Mouse (Mus musculus): Measurements from ENCODE around the gene Dnmt1. TPM values are rescaled to one million over a fixed set of nuclear protein-coding genes. Genes with fewer than 3 reads are reported as not detected.
"Not testable (repeated sequence)": the region's sequence is repeated elsewhere in the genome, so short reads cannot be mapped to it uniquely, and the experiment has no call there.

The Dnmt1 gene
- 67.4 and 73.3 TPM in 2 replicates for polyA plus RNA-seq (2014; fragmentation: Nextera tagmentation; extraction: Ambion mirVana)

DNA sequence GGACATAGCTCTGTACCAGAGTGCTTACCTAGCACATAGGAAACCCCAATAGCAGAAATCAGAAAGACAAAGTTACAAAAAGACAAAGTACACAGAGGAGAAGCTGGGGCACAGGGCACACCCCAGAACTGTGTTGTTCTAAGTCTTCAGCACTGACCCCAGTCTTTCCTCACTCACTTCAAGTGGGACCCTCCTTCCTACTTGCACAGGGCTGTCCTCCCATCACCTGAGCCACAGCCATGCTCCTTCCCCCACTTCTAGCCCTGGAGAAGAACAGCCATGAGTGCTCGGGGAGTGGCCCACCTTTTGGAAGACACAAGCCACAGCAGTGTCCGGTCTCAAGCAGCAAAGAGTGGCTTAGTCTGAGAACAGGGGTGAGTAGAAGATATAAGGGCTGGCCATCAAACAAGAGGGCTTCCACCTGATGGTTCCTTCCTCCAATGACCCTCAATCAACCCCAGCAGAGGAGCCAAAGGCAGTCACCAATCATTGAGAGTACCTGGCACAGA, at the start of gene Dnmt1:
Dnmt1 (minus strand) TSS at position 459 of the 509 bp plus-strand sequence.
- H3K4me2 ChIP-seq, result no peak within 1 kb of the TSS
- no peaks in the 10 kb centered on the region for H3K36me3 ChIP-seq (ENCODE audit: control insufficient read depth, insufficient read depth, low read length)
- H3K9ac ChIP-seq (ENCODE audit: low read length), result no peak within 1 kb of the TSS
- no peak within 1 kb of the TSS for H3K4me3 ChIP-seq (ENCODE audit: low read depth, low read length)
- DNase-seq (ENCODE audit: low spot score, missing footprints) (peak; percentile 54), ATAC-seq (ENCODE audit: low FRiP score) (no peak)
- H3K27me3 ChIP-seq (ENCODE audit: control insufficient read depth, insufficient read depth, low read length), result no peaks in the 10 kb centered on the region
- H3K9me3 ChIP-seq (ENCODE audit: control insufficient read depth, low read length), result no peaks in the 10 kb centered on the region
- 88% methylated on average over 2 of the region's 2 CpGs for WGBS
- H3K27ac ChIP-seq (ENCODE audit: low read depth, low read length), result no peak within 1 kb of the TSS
- H3K4me1 ChIP-seq (ENCODE audit: control insufficient read depth, insufficient read depth, low read length), result no peaks in the 10 kb centered on the region

DNA sequence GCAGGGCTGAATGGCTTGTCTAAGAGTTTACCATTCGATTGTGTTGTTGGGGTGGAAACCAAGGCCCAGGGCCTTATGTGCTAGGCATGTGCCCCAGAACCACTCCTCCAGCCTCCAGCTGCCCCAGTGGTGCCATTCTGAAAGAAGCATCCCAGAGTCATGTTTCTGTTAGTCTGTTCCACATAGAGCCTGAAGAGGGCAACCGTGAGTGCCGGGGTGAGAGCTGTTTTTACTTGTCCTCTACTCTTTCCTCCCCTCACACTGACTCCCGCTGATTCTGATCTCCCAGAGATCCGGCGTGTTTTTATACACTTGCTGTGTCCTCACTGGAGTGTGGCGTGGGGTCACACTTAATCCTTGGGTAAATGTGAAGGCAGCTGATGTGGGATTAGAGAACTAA, 48.3 kb upstream of the Dnmt1 start:
- DNase-seq (ENCODE audit: low spot score, missing footprints) (no peak), ATAC-seq (ENCODE audit: low FRiP score) (no peak)
- Histone ChIP-seq H3K27me3 (ENCODE audit: control insufficient read depth, insufficient read depth, low read length) (no peaks in the 10 kb centered on the region), H3K4me2 (no peak overlapping the region), H3K4me3 (ENCODE audit: low read depth, low read length) (no peak overlapping the region), H3K4me1 (ENCODE audit: control insufficient read depth, insufficient read depth, low read length) (no peaks in the 10 kb centered on the region), H3K9me3 (ENCODE audit: control insufficient read depth, low read length) (no peaks in the 10 kb centered on the region), H3K36me3 (ENCODE audit: control insufficient read depth, insufficient read depth, low read length) (peaks cover 4% of the 10 kb centered on the region; the same call in 1 of the 2 replicates), H3K9ac (ENCODE audit: low read length) (no peak overlapping the region), H3K27ac (ENCODE audit: low read depth, low read length) (no peak overlapping the region)
- whole genome bisulfite sequencing, result 75% methylated on average over 7 of the region's 7 CpGs

DNA sequence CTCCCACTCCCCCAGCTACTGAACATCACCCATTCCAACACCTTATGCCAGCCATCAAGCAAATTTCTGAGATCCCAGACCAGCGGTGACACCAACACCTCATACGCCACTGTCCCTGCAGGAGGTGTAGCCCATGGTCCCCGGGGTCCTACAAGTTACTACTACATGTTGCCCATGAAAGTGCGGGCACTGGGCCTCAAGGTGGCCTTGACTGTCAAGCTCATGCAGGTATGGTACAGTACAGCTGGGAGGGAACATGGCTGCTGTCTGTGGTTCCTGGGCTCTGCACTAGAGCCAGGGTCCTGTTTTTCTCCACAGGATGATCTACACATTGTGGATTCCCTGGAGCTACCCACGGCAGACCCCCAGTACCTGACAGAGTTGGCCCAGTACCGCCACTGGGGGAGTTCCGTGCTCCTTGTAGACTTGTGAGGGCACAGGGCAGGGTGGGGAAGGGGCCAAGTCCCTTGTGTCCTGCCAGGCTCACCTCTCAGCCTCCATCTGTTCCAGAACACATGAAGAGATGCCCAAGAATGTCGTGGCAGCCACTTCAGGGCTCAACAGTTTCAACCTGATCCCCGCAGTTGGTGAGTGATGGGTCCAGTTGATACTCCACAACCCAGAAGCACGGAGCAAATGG, 47.7 kb upstream of the Dnmt1 start:
- ATAC-seq (ENCODE audit: low FRiP score), result no peak
- no peak overlapping the region for H3K4me3 ChIP-seq (ENCODE audit: low read depth, low read length)
- no peak overlapping the region for H3K4me2 ChIP-seq
- 97% methylated on average over 10 of the region's 10 CpGs for WGBS
- H3K27ac ChIP-seq (ENCODE audit: low read depth, low read length), result no peak overlapping the region
- DNase-seq (ENCODE audit: low spot score, missing footprints), result no peak
- no peaks in the 10 kb centered on the region for H3K9me3 ChIP-seq (ENCODE audit: control insufficient read depth, low read length)
- H3K36me3 ChIP-seq (ENCODE audit: control insufficient read depth, insufficient read depth, low read length), result peaks cover 4% of the 10 kb centered on the region; the same call in 1 of the 2 replicates
- H3K9ac ChIP-seq (ENCODE audit: low read length), result no peak overlapping the region
- H3K27me3 ChIP-seq (ENCODE audit: control insufficient read depth, insufficient read depth, low read length), result no peaks in the 10 kb centered on the region
- H3K4me1 ChIP-seq (ENCODE audit: control insufficient read depth, insufficient read depth, low read length), result no peaks in the 10 kb centered on the region

DNA sequence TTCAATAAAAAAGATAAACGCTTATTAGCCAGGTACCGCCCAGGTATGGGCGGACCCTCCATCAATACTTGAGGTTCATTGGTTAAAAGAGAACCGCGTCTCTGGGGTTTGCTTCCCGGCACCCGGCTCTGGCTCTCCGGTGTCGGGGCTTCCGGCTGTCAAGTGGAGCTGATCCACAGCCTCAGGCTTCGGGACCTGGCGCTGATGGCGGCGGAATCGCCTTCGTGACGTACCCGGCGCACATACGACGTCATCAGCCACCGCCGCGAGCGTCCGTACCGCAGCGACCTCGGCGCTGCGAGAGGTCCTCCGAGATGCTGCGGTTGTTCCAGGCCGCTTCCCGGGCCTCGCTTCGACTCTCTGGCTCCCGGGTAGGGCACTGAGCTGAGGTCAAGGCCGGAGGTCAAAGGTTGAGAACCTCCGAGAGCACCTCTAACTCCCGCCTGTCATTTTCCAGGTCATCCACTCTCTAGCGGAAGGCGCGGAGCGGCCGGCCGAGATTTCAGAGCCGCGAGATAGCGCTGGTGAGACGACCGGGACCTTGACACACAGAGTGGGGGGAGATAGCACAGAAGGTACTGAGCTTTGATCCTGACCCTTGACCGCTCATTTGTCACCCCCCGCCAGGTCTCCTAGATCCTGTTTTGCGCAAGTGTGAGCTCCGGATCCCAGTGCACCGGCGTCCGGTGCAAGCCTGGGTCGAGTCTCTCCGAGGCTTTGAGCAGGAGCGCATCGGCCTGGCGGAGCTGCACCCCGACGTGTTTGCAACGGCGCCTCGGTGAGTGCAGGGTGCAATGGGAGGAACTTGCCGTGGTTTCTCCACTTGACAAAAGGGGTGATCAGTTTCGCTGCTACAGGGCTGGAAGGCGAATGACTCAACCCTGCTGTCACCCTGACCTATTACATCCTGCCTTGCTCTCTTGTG, 43.2 kb upstream of the Dnmt1 start, which contains the start of gene Mrpl4:
Mrpl4 (plus strand) TSS at position 112 of the 925 bp plus-strand sequence.
- under 1% methylated on average over 72 of the region's 72 CpGs for whole genome bisulfite sequencing
- ATAC-seq (ENCODE audit: low FRiP score) (peak; percentile 90), DNase-seq (ENCODE audit: low spot score, missing footprints) (peak; percentile 99)
- H3K9me3 ChIP-seq (ENCODE audit: control insufficient read depth, low read length), result no peaks in the 10 kb centered on the region
- H3K4me2 ChIP-seq, result peak within 1 kb of the TSS; percentile 85
- H3K4me1 ChIP-seq (ENCODE audit: control insufficient read depth, insufficient read depth, low read length), result no peaks in the 10 kb centered on the region
- peak within 1 kb of the TSS; percentile 25; the same call in 1 of the 2 replicates for H3K27ac ChIP-seq (ENCODE audit: low read depth, low read length)
- H3K27me3 ChIP-seq (ENCODE audit: control insufficient read depth, insufficient read depth, low read length), result no peaks in the 10 kb centered on the region
- peak within 1 kb of the TSS; percentile 84 for H3K4me3 ChIP-seq (ENCODE audit: low read depth, low read length)
- H3K9ac ChIP-seq (ENCODE audit: low read length), result peak within 1 kb of the TSS; percentile 88
- peaks cover 4% of the 10 kb centered on the region; the same call in 1 of the 2 replicates for H3K36me3 ChIP-seq (ENCODE audit: control insufficient read depth, insufficient read depth, low read length)

DNA sequence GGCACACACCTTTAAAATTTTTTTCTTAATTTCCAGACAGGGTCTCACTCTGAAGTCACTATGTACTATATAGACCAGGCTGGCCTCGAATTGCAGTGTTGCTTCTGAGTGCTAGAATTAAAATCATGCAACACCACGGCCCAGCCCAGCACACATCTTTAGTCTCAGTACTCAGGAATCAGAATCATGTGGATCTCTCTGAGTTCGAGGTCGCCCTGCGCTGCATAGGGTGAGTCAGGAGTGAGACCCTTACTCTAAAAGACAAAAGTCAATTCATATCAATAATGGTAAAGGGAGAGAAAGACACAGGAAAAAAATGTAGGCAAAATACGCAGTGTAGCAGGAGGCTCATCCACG, 42.6 kb upstream of the Dnmt1 start:
- ATAC-seq (ENCODE audit: low FRiP score) (peak; percentile 57), DNase-seq (ENCODE audit: low spot score, missing footprints) (no peak)
- Histone ChIP-seq H3K9ac (ENCODE audit: low read length) (peak overlapping the region; percentile 88), H3K9me3 (ENCODE audit: control insufficient read depth, low read length) (no peaks in the 10 kb centered on the region), H3K36me3 (ENCODE audit: control insufficient read depth, insufficient read depth, low read length) (peaks cover 1% of the 10 kb centered on the region; the same call in 1 of the 2 replicates), H3K4me2 (peak overlapping the region; percentile 85), H3K27ac (ENCODE audit: low read depth, low read length) (0 out of 2 replicates have a peak overlapping the region, but pooled peaks have one; percentile 11), H3K4me3 (ENCODE audit: low read depth, low read length) (peak overlapping the region; percentile 84), H3K4me1 (ENCODE audit: control insufficient read depth, insufficient read depth, low read length) (no peaks in the 10 kb centered on the region), H3K27me3 (ENCODE audit: control insufficient read depth, insufficient read depth, low read length) (no peaks in the 10 kb centered on the region)
- WGBS, result 14% methylated on average over 7 of the region's 7 CpGs

DNA sequence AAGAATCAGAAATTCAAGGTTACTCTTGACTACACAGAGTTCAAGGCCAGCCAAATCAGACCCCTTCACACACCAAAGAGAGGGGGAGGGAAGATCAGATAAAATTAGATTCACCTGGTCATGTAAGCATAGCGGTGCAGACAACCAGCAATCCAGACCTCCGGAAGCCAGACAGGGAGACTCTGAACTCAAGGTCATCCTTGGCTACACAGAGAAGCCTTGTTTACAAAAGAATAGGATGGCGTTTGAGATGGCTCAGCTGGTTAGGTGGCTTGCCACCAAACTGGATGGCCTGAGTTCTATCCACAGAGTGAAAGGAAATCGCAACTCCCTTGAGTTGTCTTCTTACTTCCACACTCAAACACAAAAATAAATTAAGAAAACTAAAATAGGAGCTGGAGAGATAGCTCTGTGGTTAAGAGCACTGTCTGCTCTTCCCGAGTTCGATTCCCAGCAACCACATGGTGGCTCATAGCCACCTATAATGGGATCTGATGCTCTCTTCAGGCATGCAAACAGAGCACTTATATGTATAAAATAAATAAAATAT, 42.0 kb upstream of the Dnmt1 start:
- WGBS, result 76% methylated on average over 6 of the region's 6 CpGs
- Histone ChIP-seq H3K36me3 (ENCODE audit: control insufficient read depth, insufficient read depth, low read length) (no peaks in the 10 kb centered on the region; the same call in 1 of the 2 replicates), H3K4me1 (ENCODE audit: control insufficient read depth, insufficient read depth, low read length) (no peaks in the 10 kb centered on the region), H3K27me3 (ENCODE audit: control insufficient read depth, insufficient read depth, low read length) (no peaks in the 10 kb centered on the region), H3K4me2 (peak overlapping the region; percentile 85; the same call in 1 of the 2 replicates), H3K9ac (ENCODE audit: low read length) (no peak overlapping the region), H3K4me3 (ENCODE audit: low read depth, low read length) (no peak overlapping the region), H3K27ac (ENCODE audit: low read depth, low read length) (no peak overlapping the region), H3K9me3 (ENCODE audit: control insufficient read depth, low read length) (no peaks in the 10 kb centered on the region)
- no peak for DNase-seq (ENCODE audit: low spot score, missing footprints)
- ATAC-seq (ENCODE audit: low FRiP score), result no peak

DNA sequence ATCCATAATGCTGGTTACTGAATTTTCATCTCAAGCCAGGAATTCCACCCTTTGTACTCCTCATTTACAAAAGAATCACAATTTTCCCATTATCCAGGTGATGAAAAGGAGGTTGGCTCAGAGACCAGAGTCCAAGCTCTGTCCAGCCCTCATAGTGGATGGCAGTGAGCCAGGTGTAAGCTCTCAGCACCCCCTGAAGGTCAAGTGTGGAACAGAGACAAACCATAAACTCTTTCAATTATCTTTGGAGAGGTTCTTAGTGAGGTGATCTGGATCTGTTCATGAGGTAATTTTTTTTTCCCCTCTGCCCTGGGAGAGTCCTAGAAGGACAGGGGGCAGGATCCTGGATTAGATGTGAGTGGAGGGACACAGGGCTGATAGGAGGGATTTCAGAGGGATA, 41.1 kb upstream of the Dnmt1 start:
- Histone ChIP-seq H3K4me1 (ENCODE audit: control insufficient read depth, insufficient read depth, low read length) (no peaks in the 10 kb centered on the region), H3K9ac (ENCODE audit: low read length) (no peak overlapping the region), H3K9me3 (ENCODE audit: control insufficient read depth, low read length) (no peaks in the 10 kb centered on the region), H3K4me3 (ENCODE audit: low read depth, low read length) (no peak overlapping the region), H3K4me2 (no peak overlapping the region), H3K27ac (ENCODE audit: low read depth, low read length) (no peak overlapping the region), H3K36me3 (ENCODE audit: control insufficient read depth, insufficient read depth, low read length) (no peaks in the 10 kb centered on the region), H3K27me3 (ENCODE audit: control insufficient read depth, insufficient read depth, low read length) (no peaks in the 10 kb centered on the region)
- ATAC-seq (ENCODE audit: low FRiP score) (no peak), DNase-seq (ENCODE audit: low spot score, missing footprints) (no peak)

DNA sequence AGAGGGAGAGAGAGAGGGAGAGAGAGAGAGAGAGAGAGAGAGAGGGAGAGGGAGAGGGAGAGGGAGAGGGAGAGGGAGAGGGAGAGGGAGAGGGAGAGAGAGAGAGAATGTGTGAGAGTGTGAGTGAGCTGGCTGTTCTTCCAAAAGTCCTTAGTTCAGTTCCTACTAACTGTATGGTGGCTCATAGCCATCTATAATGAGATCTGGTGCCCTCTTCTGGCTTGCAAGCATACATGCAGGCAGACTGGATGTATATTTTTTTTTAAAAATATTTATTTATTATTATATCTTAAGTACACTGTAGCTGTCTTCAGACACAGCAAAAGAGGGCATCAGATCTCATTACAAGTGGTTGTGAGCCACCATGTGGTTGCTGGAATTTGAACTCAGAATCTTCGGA, 38.6 kb upstream of the Dnmt1 start:
- H3K9me3 ChIP-seq (ENCODE audit: control insufficient read depth, low read length); H3K9ac ChIP-seq (ENCODE audit: low read length); H3K4me3 ChIP-seq (ENCODE audit: low read depth, low read length); H3K27ac ChIP-seq (ENCODE audit: low read depth, low read length); H3K4me1 ChIP-seq (ENCODE audit: control insufficient read depth, insufficient read depth, low read length); H3K4me2 ChIP-seq; H3K36me3 ChIP-seq (ENCODE audit: control insufficient read depth, insufficient read depth, low read length); ATAC-seq (ENCODE audit: low FRiP score); DNase-seq (ENCODE audit: low spot score, missing footprints); H3K27me3 ChIP-seq (ENCODE audit: control insufficient read depth, insufficient read depth, low read length): not testable (repeated sequence)
- 93% methylated on average over 1 of the region's 1 CpGs for WGBS
